Mouse (Mus musculus) WW6 (cell line): ENCODE data around the gene Snrnp25.
A peak's percentile ranks its signal among the peaks of the same experiment; 100 is the strongest.

Source experiments
- DNase-seq: peaks from one replicate; pipeline ENCODE4 v3.0.0-alpha.2; 2013; ENCODE audit warnings: low read depth, low spot score

The Snrnp25 gene

DNA sequence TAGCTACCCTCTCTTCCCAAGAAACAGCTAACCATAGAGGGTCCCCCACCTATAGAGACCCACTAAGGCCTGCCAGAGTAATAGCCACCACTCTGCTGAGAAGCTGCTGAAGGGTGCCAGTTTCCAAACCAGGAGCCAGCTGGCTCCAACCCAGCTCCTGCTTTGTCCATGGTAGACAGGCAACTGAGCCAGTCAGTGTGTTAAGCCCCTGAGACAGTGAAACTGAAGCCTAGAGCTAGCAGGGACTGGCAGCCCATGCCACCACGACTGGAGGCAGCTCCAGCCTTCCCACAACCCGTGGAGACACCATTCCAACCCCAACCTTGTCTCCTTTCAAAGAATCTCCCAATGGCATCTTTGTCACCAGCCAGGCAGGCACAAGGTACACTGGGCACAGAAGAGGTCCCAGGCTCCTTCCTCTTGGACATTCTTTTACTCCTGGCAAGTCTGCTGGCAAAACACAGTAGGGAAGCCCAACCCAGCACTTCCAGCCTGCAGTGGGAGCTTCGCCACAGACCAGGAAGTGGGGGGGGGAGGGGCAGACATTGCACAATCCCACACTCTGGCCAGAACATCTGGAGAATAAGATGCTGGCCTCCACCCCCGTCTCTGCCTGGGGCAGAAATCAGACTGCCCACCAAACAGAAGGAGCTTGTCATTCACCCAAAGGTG, 19.4 kb downstream of the Snrnp25 start:
- DNase-seq: no peak

- no peak for DNase-seq
Observed at GRCm38 (mm10) chr11:32225222-32226104, 20.2 kb downstream of the Snrnp25 start.

GRCm38 (mm10) chr11:32226124-32226871, 21.1 kb downstream of the Snrnp25 start, which contains the start of gene Mpg:
Mpg (plus strand) TSS chr11:32226505.
- peak; percentile 82 for DNase-seq

DNA sequence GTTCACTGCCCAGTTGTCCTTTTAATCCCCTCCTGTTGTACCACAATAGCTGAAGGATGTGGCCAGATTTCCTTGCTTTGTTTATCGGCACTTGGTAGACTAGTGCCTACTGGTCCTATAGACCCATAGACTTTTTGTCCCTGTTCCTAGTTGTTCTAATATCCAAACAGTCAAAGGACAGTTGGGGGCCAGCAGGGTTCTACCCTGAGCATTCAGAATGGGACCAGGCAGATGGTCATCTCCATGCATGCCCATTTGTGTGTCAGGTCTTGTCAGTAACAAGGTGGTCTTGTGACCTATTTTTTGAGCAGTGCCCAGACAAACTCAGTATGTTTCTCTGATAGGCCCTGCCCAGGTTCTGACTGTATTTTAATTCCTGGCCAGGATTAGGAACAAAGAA, 21.8 kb downstream of the Snrnp25 start:
- DNase-seq: no peak

- DNase-seq: no peak
Observed at GRCm38 (mm10) chr11:32227555-32227954, 22.3 kb downstream of the Snrnp25 start.

GRCm38 (mm10) chr11:32228292-32228845, 23.2 kb downstream of the Snrnp25 start:
- no peak for DNase-seq

GRCm38 (mm10) chr11:32230220-32230619, 25.0 kb downstream of the Snrnp25 start:
- no peak for DNase-seq

DNA sequence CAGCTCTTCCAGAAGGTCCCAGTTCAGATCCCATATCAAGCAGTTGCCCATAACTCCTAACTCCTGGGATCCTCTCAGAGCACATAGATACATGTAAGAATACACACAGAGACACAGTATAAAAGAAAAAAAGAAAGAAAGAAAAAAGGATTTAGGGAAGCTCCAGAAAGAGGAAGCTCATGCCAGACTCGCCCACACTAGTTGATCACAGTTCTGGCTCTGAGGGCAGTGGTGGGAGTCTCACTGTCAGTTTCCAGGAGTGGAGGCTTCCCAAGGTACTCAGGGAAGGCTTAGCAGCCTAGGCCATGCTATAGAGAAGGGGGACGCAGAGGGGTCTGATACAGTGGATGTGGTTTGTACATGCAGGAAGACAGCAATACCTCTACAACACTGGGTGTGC, 25.9 kb downstream of the Snrnp25 start:
- no peak for DNase-seq

DNA sequence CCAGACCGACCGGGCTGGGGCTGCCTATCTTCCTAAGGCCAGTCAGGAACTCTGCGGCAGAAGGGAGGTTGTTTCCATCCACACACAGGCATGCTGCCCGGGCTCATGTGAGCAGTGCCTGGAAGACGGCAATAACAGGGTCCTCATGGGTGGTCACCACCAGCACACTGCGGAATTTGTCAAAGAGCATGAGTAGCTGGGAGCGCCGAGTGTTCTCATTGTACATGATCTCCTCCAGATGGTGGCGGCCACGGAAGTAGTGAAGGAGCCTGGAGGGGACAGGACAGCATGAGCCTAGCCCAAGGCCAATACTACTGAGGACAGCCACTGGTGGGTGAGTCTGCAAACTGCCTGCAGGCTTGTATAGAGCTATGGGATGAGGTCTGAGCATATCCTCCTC, 27.6 kb downstream of the Snrnp25 start:
- no peak for DNase-seq

DNA sequence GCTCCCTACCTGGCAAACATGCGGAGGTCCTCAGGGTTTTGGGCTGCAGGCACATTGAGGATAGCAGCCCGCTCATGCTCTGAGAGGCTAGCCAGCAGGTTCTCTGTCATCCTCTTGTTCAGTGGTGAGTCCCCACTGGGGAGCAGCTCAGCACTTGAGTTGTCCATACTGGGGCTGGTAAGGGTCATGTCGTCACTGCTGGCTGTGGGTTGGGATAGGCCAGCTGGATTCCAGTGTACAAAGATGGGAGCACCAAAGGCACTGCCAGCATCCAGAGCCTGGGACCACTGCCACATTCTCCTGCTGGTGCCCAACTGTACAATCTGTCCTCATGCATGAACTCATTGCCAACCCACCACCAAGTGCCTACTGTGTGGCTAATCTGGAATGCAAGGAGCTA, 28.7 kb downstream of the Snrnp25 start:
- no peak for DNase-seq

- no peak for DNase-seq
Observed at GRCm38 (mm10) chr11:32234816-32235485, 29.7 kb downstream of the Snrnp25 start.

- no peak for DNase-seq
Observed at GRCm38 (mm10) chr11:32235646-32236045, 30.4 kb downstream of the Snrnp25 start.

GRCm38 (mm10) chr11:32236132-32236531, 30.9 kb downstream of the Snrnp25 start:
- DNase-seq: no peak

GRCm38 (mm10) chr11:32236712-32237410, 31.6 kb downstream of the Snrnp25 start:
- DNase-seq: no peak

- DNase-seq: no peak
Observed at GRCm38 (mm10) chr11:32237411-32237795, 32.2 kb downstream of the Snrnp25 start.

DNA sequence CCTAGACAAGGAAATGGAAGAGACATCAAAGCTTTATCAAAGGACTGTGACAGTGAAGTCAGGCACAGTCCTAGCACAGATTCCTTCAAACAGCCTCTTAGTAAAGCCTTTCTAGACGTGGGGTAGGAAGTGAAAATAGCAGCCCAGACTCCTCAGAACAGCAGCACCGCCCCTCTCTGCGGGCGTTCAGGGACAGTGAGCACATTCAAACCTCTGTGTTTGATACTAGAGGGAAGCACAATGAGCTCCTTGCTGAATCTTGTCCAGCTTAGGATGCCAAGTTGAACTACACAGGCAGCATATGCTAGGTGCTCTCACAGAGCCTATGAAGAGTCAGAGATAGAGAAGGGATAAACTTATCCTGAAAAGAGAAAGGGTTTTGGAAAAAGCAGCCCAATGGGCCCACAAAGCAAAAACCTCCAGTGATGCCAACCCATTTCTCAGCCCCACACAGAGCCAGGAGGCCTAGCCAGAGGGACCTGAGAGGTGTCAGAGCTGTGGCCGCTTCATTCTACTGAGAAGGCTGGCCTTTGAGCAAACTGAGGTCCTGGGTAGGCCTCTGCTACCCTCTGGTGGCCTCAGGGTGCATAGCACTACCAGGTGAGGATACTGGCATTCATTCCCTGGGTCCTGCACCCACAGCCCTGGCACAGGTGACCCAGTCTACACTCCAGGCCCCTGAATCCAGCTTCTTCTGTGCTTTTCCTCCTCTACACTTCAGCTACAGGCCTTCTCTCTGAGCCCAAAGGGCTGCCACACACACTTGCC, 33.1 kb downstream of the Snrnp25 start:
- no peak for DNase-seq

DNA sequence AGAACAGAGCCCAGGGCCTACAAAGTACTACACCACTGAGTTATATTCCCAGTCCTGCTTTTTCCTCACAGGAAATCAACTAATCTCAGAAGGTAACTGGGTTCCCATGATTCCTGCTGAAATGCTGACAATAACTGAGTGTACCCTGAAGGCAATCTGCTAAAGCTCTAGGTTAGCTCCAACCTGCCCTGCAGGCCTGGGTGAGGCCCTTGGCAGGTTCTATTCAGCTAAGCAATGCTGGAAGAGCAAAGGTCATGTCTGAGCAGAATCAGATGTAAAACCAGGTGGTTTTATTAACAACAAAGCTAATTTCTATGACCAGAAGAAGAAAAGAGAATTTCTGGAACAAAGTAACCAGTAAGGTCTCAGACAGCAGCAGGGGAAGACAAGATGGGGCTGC, 36.2 kb downstream of the Snrnp25 start:
- no peak for DNase-seq

DNA sequence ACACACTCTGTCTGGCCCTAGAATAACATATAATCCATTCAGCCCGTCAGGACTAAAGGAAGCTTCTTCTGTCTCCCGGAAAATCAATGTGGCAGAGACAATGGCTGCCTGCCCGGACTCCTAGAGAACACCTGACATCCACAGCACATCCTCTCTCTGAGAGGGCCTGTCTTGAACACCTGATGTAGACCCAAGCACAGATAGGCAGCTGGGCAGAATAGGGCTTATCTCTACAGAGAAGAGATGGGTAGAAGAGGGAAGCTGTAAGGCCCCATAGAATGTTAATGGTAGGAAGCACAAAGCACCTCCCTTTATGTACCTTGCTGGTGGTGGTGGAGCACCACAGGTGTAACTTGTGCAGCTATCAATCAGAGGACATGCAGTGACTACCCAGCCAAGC, 37.0 kb downstream of the Snrnp25 start:
- no peak for DNase-seq

DNA sequence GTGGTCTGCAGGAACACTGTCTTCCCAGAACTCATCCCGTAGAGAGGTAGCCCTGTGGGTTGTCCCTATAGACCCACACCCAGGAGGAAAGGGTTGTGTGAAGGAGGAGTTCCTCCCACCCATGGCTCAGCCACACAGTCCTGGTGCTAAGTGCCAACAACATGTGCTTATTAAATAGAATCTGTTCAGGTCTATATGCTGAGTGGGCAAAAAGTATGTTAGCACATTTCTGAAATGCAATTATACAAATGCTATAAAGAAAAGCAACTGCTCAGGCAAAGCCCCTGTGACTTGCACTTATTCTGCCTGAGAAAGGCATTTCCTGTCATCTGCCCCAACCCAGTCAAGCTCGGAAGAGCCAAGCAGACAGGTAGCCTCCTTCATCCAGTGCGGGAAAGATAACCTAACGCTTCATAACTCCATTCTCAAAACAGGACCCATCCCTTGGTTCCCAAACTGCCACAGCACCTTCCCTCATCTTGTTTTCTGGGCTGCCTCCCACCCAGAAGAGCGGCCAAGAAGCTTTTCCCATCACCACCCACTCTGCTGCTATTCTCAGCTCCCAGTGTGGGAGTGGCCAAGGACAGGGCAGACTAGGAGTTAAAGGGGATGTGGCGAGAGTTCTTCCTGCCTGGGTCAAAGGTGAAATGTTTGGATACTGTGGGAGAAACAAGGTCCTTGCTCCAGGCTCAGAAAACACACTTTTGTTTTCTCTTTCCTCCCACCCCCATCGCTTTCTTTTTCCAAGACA, 38.2 kb downstream of the Snrnp25 start:
- no peak for DNase-seq
